Mouse (Mus musculus): ENCODE results near the gene Glp2r. TPM values are rescaled to one million over a fixed set of nuclear protein-coding genes. Genes with fewer than 3 reads are reported as not detected.

Gene Glp2r
- not detected in 2 replicates for polyA plus RNA-seq (2012)

DNA sequence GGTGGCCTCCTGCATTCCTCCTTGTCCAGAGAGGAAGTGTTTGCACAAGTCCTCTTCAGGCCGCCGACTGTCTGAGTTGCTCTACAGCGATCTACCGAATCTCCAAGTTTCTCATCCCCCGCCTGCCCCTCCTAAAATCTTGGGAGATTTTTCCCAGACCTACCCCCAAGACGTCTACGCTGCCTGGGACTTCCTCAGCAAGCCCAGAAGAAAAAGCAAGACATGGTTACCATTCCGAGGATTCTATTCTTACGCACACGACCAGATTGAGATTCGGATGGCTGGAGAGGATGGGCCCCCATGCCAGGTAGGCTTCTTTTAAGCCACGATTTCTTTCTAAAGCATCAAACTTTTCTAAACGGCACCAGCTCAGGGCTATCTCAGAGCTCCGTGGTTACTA, at the start of gene Glp2r:
Gene Glp2r (minus strand): TSS at position 101 of the 400 bp plus-strand sequence.
- no peak for TF ChIP-seq GATA1 (IDR thresholded peaks at IDR 0.05; ENCODE audit: low read length)

GRCm38 (mm10) chr11:67820221-67820620, 49.3 kb upstream of the Glp2r start:
- no peak for TF ChIP-seq GATA1 (IDR thresholded peaks at IDR 0.05; ENCODE audit: low read length)

GRCm38 (mm10) chr11:67819604-67820003, 48.7 kb upstream of the Glp2r start:
- TF ChIP-seq GATA1 (IDR thresholded peaks at IDR 0.05; ENCODE audit: low read length): no peak

- no peak for TF ChIP-seq GATA1 (IDR thresholded peaks at IDR 0.05; ENCODE audit: low read length)
Observed at GRCm38 (mm10) chr11:67811535-67811934, 40.6 kb upstream of the Glp2r start.

DNA sequence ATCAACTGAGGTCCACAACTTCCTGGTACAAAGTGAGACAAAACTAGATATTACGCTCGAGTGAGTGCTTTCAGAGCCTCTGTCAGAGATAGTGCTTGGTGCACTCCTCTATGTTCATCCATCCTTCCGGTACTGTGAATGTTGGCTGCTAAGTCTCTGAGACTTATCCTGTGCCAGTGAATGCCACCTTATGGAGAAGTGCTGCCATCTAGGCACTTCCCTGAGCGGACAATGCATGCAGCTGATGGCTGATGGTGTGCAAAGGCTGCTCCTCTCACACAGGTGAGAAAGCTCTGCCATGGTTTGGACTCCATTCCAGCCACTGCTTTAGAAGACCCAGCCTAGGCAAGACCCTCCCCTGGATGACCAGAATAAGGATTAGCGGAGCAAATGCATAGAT, 37.1 kb upstream of the Glp2r start:
- no peak for TF ChIP-seq GATA1 (IDR thresholded peaks at IDR 0.05; ENCODE audit: low read length)

DNA sequence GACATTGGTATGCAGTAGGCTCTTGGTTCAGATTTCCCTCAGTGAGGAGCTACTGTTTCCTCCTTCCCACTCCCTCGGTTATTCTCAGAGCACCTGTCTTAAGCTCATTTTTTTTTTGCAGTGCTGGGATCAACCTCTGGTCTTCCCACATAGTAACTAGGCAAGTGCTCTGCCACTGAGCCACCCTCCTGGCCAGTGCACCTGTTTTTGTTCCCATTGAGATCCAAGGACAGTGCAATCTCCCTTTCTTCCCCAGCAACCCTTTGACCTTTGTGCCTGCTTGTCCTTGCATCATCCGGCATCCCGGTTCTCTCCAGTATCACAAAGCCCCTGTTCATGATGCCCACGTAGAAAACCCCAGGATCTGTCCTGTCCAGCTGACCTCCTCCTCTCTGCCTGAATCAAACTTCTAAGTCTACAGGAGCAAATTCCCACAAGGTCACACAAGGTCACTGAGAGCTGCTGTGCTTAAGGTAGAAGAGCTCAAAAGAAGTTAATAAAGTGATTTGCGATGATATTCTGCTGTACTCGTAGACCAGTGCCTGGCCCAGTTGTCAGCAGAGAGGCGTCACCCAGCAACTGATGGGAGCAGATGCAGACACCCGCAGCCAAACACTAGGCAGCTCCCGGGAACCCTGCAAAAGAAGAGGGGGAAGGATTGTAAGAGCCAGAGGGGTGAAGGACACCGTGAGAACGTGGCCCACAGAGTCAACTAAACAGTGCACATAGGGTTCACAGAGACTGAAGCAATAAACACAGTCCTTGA, 36.1 kb upstream of the Glp2r start:
- TF ChIP-seq GATA1 (IDR thresholded peaks at IDR 0.05; ENCODE audit: low read length): no peak

DNA sequence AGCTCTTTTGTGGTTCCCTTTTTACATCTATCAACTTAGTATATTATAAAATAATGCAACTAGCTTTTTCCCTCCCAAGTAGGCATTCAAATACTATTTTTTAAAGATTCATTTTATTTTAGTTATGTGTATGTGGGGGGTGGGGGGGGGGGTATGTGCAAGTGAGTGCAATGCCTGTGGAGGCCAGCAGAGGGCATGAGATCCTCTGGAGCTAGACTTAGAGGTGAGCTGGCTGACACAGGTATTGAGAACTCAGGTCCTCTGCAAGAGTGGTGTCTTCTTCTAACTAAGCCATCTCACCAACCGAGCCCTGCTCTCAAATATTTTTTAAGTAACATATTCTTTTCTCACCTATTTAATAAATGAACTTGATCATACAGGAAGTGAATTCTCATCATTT, 34.6 kb upstream of the Glp2r start:
- no peak for TF ChIP-seq GATA1 (IDR thresholded peaks at IDR 0.05; ENCODE audit: low read length)

DNA sequence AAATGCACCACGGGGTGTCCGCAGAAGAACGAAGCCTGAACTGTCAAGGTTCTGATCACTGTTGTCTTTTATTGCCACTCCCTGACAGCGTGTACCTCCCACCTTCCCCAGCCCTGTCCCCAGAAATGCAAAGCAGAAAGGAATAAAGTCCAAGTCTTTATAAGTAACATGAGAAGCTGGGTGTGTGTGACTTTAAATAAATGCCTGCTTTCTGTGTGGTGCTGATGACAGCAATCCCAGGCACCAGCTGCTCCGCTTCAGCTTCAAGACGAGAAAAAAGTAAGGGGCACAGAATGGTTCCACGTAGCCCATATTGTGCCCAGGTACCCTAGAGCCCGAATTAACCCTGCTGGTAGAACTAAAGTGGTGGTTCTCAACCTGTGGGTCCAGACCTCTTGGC, 30.2 kb upstream of the Glp2r start:
- TF ChIP-seq GATA1 (IDR thresholded peaks at IDR 0.05; ENCODE audit: low read length): no peak

- TF ChIP-seq GATA1 (IDR thresholded peaks at IDR 0.05; ENCODE audit: low read length): no peak
Observed at GRCm38 (mm10) chr11:67800130-67800723, 29.3 kb upstream of the Glp2r start.

- TF ChIP-seq GATA1 (IDR thresholded peaks at IDR 0.05; ENCODE audit: low read length): no peak
Observed at GRCm38 (mm10) chr11:67797931-67798330, 27.0 kb upstream of the Glp2r start, which contains the start of gene Dhrs7c. Gene Dhrs7c, plus strand, starts transcription at chr11:67798187.

DNA sequence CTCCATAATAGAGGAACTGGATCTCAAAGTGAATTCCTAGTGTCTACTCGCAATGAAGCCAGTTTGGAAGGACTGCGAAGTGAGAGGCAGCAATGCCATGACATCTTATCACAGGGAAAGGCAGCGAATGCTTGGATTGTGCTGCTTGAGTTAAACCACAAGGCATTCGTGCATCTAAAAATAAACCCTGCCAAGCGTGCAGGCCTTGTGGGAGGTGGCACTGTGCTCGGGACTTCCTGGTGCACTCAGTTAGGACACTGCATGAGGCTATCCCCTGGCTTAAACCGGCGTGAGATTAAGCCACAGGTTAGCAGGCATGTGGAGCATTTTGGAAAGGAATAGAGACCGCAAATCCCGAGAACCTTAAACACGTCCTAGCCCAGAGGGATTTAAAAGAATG, 19.2 kb upstream of the Glp2r start:
- TF ChIP-seq GATA1 (IDR thresholded peaks at IDR 0.05; ENCODE audit: low read length): no peak

DNA sequence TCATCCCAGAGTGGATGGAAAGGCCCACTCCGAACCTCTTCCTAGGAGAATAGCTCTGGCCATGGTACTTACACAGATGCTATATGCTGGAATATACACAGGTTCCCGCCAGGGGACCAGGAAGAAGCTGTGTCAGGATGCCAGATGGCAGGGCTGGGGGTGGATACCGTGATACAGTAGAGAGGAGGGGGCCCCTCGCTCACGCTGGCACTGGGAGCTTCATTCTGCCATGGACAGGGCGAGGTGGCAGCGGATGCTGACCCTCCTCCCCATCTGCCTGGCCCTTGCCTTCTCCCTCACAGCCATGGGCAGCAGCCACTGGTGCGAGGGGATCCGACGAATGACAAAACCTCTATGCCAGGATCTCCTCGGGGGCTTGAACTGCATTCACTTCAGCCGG, 3.4 kb upstream of the Glp2r start, which contains the start of gene Gsg1l2:
Gene Gsg1l2 (plus strand): TSS at position 230 of the 400 bp plus-strand sequence.
- TF ChIP-seq GATA1 (IDR thresholded peaks at IDR 0.05; ENCODE audit: low read length): no peak

- TF ChIP-seq GATA1 (IDR thresholded peaks at IDR 0.05; ENCODE audit: low read length): no peak
Observed at GRCm38 (mm10) chr11:67772577-67772976, 1.6 kb upstream of the Glp2r start.

DNA sequence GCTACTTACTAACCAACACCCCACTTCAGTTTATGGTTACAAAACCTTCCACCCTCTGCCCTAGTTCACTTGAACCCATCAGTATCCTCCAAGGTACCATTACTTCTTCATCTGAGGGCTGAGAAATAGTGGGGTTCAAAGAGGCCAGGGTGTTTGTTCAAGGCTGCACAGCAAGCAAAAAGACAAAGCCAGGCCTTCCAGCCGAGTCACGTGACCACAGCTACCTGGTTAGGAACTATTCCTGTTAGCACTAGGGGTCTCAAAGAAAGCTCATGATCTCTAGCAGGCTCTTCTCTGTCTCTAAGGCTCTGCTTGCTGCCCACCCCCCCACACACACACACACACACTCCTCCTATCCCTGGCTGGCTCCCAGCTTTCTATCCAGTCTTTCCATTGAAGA, 738 bp upstream of the Glp2r start:
- no peak for TF ChIP-seq GATA1 (IDR thresholded peaks at IDR 0.05; ENCODE audit: low read length)

- no peak for TF ChIP-seq GATA1 (IDR thresholded peaks at IDR 0.05; ENCODE audit: low read length)
Observed at GRCm38 (mm10) chr11:67757373-67758167, 13.4 kb downstream of the Glp2r start.

DNA sequence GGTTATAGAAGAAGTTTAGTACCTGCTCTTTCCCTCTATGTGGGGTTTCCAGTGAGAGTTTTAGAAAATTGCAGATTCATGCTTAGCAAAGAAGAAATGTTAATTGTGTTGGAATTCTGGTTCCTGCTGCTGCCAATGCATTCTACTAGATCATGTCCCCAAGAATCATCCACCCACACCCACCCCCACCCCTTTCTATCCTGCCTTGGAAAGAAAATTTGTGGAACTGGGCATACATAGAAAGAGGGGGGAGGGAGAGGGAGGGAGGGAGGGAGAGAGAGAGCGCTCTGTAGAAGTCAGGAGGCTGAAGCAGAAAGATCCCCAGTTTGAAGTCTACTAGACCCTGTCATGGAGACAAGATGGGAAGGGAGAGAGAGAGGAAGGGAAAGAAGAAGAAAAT, 14.7 kb downstream of the Glp2r start:
- no peak for TF ChIP-seq GATA1 (IDR thresholded peaks at IDR 0.05; ENCODE audit: low read length)

Data from G1E-ER4 (cell line).